Mouse (Mus musculus): ENCODE data around the gene Tor1aip2. TPM values are rescaled to one million over a fixed set of nuclear protein-coding genes. Genes with fewer than 3 reads are reported as not detected.
A peak's percentile ranks its signal among the peaks of the same experiment; 100 is the strongest.

The Tor1aip2 gene
- polyA plus RNA-seq, 1 experiment = 54.6 TPM

- Histone ChIP-seq H3ac (ENCODE audit: control insufficient read depth, insufficient read length) (no peak overlapping the region), H3K4me2 (ENCODE audit: low read depth) (peak overlapping the region; percentile 88), H3K79me2 (ENCODE audit: control insufficient read depth, insufficient read depth) (peaks cover 93% of the 10 kb centered on the region), H3K36me3 (ENCODE audit: control insufficient read depth, insufficient read depth) (peaks cover 21% of the 10 kb centered on the region), H3K4me3 (peak overlapping the region; percentile 52), H3K27me3 (ENCODE audit: control insufficient read depth, insufficient read depth, insufficient read length) (no peaks in the 10 kb centered on the region)
- TF ChIP-seq POLR2AphosphoS2 (IDR thresholded peaks at IDR 0.05; ENCODE audit: insufficient read length, low read depth) = no peak
- peak; percentile 22 for TF ChIP-seq USF1 (IDR thresholded peaks at IDR 0.05; ENCODE audit: low read depth)
- no peak for TF ChIP-seq CEBPB (IDR thresholded peaks at IDR 0.05; ENCODE audit: insufficient read depth, poor library complexity, severe bottlenecking)
- no peak for TF ChIP-seq MYOD1 (IDR thresholded peaks at IDR 0.05; ENCODE audit: control insufficient read depth in 1 of 3, insufficient read length in 2 of 3, low read depth in 2 of 3)
- TF ChIP-seq MAX (IDR thresholded peaks at IDR 0.05; ENCODE audit: low read depth) = no peak
Measured at GRCm38 (mm10) chr1:156041451-156042241, 6.4 kb downstream of the Tor1aip2 start.

GRCm38 (mm10) chr1:156042481-156042880 lies 7.3 kb downstream of the Tor1aip2 start:
- H3K27me3 ChIP-seq (ENCODE audit: control insufficient read depth, insufficient read depth, insufficient read length) = no peaks in the 10 kb centered on the region
- H3K4me2 ChIP-seq (ENCODE audit: low read depth) = peak overlapping the region; percentile 88
- TF ChIP-seq SRF (IDR thresholded peaks at IDR 0.05; ENCODE audit: control insufficient read depth, insufficient read length, low read depth) = no peak
- TF ChIP-seq POLR2AphosphoS2 (IDR thresholded peaks at IDR 0.05; ENCODE audit: insufficient read length, low read depth) = no peak
- TF ChIP-seq MYOG (IDR thresholded peaks at IDR 0.05; ENCODE audit: control insufficient read depth in 1 of 3, insufficient read depth in 1 of 3, insufficient read length in 2 of 3, low read depth in 2 of 3) = no peak
- TF ChIP-seq POLR2A (IDR thresholded peaks at IDR 0.05; ENCODE audit: insufficient read length, low read depth) = no peak
- TF ChIP-seq MYOD1 (IDR thresholded peaks at IDR 0.05; ENCODE audit: control insufficient read depth in 1 of 3, insufficient read length in 2 of 3, low read depth in 2 of 3) = no peak
- no peak for TF ChIP-seq MAX (IDR thresholded peaks at IDR 0.05; ENCODE audit: low read depth)
- TF ChIP-seq REST (IDR thresholded peaks at IDR 0.05; ENCODE audit: insufficient read depth, insufficient read length) = no peak
- TF ChIP-seq TCF12 (IDR thresholded peaks at IDR 0.05; ENCODE audit: insufficient read depth, poor library complexity, severe bottlenecking) = no peak
- no peak for TF ChIP-seq E2F4 (IDR thresholded peaks at IDR 0.05; ENCODE audit: insufficient read depth)
- TF ChIP-seq USF1 (IDR thresholded peaks at IDR 0.05; ENCODE audit: low read depth) = no peak
- TF ChIP-seq TCF3 (IDR thresholded peaks at IDR 0.05; ENCODE audit: insufficient read length, low read depth) = no peak
- TF ChIP-seq CEBPB (IDR thresholded peaks at IDR 0.05; ENCODE audit: insufficient read depth, poor library complexity, severe bottlenecking) = no peak
- H3K79me2 ChIP-seq (ENCODE audit: control insufficient read depth, insufficient read depth) = peaks cover 94% of the 10 kb centered on the region
- no peak overlapping the region for H3K4me3 ChIP-seq
- no peak overlapping the region for H3ac ChIP-seq (ENCODE audit: control insufficient read depth, insufficient read length)
- peaks cover 26% of the 10 kb centered on the region for H3K36me3 ChIP-seq (ENCODE audit: control insufficient read depth, insufficient read depth)

- peak overlapping the region; percentile 88 for H3K4me2 ChIP-seq (ENCODE audit: low read depth)
- H3K27me3 ChIP-seq (ENCODE audit: control insufficient read depth, insufficient read depth, insufficient read length) = no peaks in the 10 kb centered on the region
- no peak overlapping the region for H3ac ChIP-seq (ENCODE audit: control insufficient read depth, insufficient read length)
- no peak overlapping the region for H3K4me3 ChIP-seq
- peaks cover 30% of the 10 kb centered on the region for H3K36me3 ChIP-seq (ENCODE audit: control insufficient read depth, insufficient read depth)
- H3K79me2 ChIP-seq (ENCODE audit: control insufficient read depth, insufficient read depth) = peaks cover 94% of the 10 kb centered on the region
- TF ChIP-seq SRF (IDR thresholded peaks at IDR 0.05; ENCODE audit: control insufficient read depth, insufficient read length, low read depth) (peak; percentile 84), REST (IDR thresholded peaks at IDR 0.05; ENCODE audit: insufficient read depth, insufficient read length) (no peak), MYOD1 (IDR thresholded peaks at IDR 0.05; ENCODE audit: control insufficient read depth in 1 of 3, insufficient read length in 2 of 3, low read depth in 2 of 3) (no peak), MYOG (IDR thresholded peaks at IDR 0.05; ENCODE audit: control insufficient read depth in 1 of 3, insufficient read depth in 1 of 3, insufficient read length in 2 of 3, low read depth in 2 of 3) (no peak), POLR2A (IDR thresholded peaks at IDR 0.05; ENCODE audit: insufficient read length, low read depth) (no peak), TCF12 (IDR thresholded peaks at IDR 0.05; ENCODE audit: insufficient read depth, poor library complexity, severe bottlenecking) (no peak)
Measured at GRCm38 (mm10) chr1:156043027-156043426, 7.8 kb downstream of the Tor1aip2 start.

GRCm38 (mm10) chr1:156044211-156044611 lies 9.0 kb downstream of the Tor1aip2 start:
- Histone ChIP-seq H3K4me2 (ENCODE audit: low read depth) (no peak overlapping the region), H3K79me2 (ENCODE audit: control insufficient read depth, insufficient read depth) (peaks cover 94% of the 10 kb centered on the region), H3K36me3 (ENCODE audit: control insufficient read depth, insufficient read depth) (peaks cover 42% of the 10 kb centered on the region), H3K4me3 (no peak overlapping the region), H3ac (ENCODE audit: control insufficient read depth, insufficient read length) (no peak overlapping the region), H3K27me3 (ENCODE audit: control insufficient read depth, insufficient read depth, insufficient read length) (no peaks in the 10 kb centered on the region)
- no peak for TF ChIP-seq E2F4 (IDR thresholded peaks at IDR 0.05; ENCODE audit: insufficient read depth)
- no peak for TF ChIP-seq MYOD1 (IDR thresholded peaks at IDR 0.05; ENCODE audit: control insufficient read depth in 1 of 3, insufficient read length in 2 of 3, low read depth in 2 of 3)
- no peak for TF ChIP-seq CEBPB (IDR thresholded peaks at IDR 0.05; ENCODE audit: insufficient read depth, poor library complexity, severe bottlenecking)
- TF ChIP-seq TCF12 (IDR thresholded peaks at IDR 0.05; ENCODE audit: insufficient read depth, poor library complexity, severe bottlenecking) = no peak
- TF ChIP-seq MYOG (IDR thresholded peaks at IDR 0.05; ENCODE audit: control insufficient read depth in 1 of 3, insufficient read depth in 1 of 3, insufficient read length in 2 of 3, low read depth in 2 of 3) = no peak
- no peak for TF ChIP-seq USF1 (IDR thresholded peaks at IDR 0.05; ENCODE audit: low read depth)
- TF ChIP-seq MAX (IDR thresholded peaks at IDR 0.05; ENCODE audit: low read depth) = no peak
- no peak for TF ChIP-seq REST (IDR thresholded peaks at IDR 0.05; ENCODE audit: insufficient read depth, insufficient read length)
- no peak for TF ChIP-seq SRF (IDR thresholded peaks at IDR 0.05; ENCODE audit: control insufficient read depth, insufficient read length, low read depth)
- no peak for TF ChIP-seq POLR2AphosphoS2 (IDR thresholded peaks at IDR 0.05; ENCODE audit: insufficient read length, low read depth)
- no peak for TF ChIP-seq TCF3 (IDR thresholded peaks at IDR 0.05; ENCODE audit: insufficient read length, low read depth)

GRCm38 (mm10) chr1:156046688-156047087 lies 11.5 kb downstream of the Tor1aip2 start:
- no peak overlapping the region for H3ac ChIP-seq (ENCODE audit: control insufficient read depth, insufficient read length)
- H3K4me3 ChIP-seq = no peak overlapping the region

More at GRCm38 (mm10) chr1:156046688-156047087, 11.5 kb downstream of the Tor1aip2 start:
- TF ChIP-seq USF1 (IDR thresholded peaks at IDR 0.05; ENCODE audit: low read depth) (no peak), TCF12 (IDR thresholded peaks at IDR 0.05; ENCODE audit: insufficient read depth, poor library complexity, severe bottlenecking) (peak; percentile 79), MYOG (IDR thresholded peaks at IDR 0.05; ENCODE audit: control insufficient read depth in 1 of 3, insufficient read depth in 1 of 3, insufficient read length in 2 of 3, low read depth in 2 of 3) (peak; percentile 10 to 83 (median 45)), MYOD1 (IDR thresholded peaks at IDR 0.05; ENCODE audit: control insufficient read depth in 1 of 3, insufficient read length in 2 of 3, low read depth in 2 of 3) (peak; percentile 95 to 97 (median 97)), TCF3 (IDR thresholded peaks at IDR 0.05; ENCODE audit: insufficient read length, low read depth) (peak; percentile 63)
- Histone ChIP-seq H3K4me2 (ENCODE audit: low read depth) (peak overlapping the region; percentile 53), H3K27me3 (ENCODE audit: control insufficient read depth, insufficient read depth, insufficient read length) (no peaks in the 10 kb centered on the region), H3K79me2 (ENCODE audit: control insufficient read depth, insufficient read depth) (peaks cover 92% of the 10 kb centered on the region), H3K36me3 (ENCODE audit: control insufficient read depth, insufficient read depth) (peaks cover 64% of the 10 kb centered on the region)

Measured in myocyte (in vitro differentiated cells).